Mouse (Mus musculus) neural tube, embryonic 13.5 days (tissue): ENCODE results near the gene Foxq1. TPM values are rescaled to one million over a fixed set of nuclear protein-coding genes. Genes with fewer than 3 reads are reported as not detected.

Source experiments
- ATAC-seq: fragments of 200-750 bp; cut with Nextera tagmentation; 2 replicates; pipeline ENCODE4 v1.8.0; 2017; ENCODE audit warnings: low read depth, mild to moderate bottlenecking, moderate TSS enrichment, moderate library complexity
- H3K27ac ChIP-seq: fragments of 300-500 bp; sonication (generic); replicated peaks from 2 replicates; pipeline ENCODE4 v1.5.1; 2015; ENCODE audit warnings: moderate library complexity, mild to moderate bottlenecking, inconsistent platforms
- H3K27me3 ChIP-seq: fragments of 300-500 bp; sonication (generic); 2 replicates; pipeline ENCODE4 v1.6.1; 2015; ENCODE audit warnings: mild to moderate bottlenecking, inconsistent platforms
- H3K36me3 ChIP-seq: fragments of 300-500 bp; sonication (generic); 2 replicates; pipeline ENCODE4 v1.6.1; 2015; ENCODE audit warnings: mild to moderate bottlenecking, inconsistent platforms
- H3K4me1 ChIP-seq: fragments of 300-500 bp; sonication (generic); replicated peaks from 2 replicates; pipeline ENCODE4 v1.6.1; 2015; ENCODE audit warnings: inconsistent platforms
- H3K4me2 ChIP-seq: fragments of 300-500 bp; sonication (generic); 2 replicates; pipeline ENCODE4 v1.6.1; 2015; ENCODE audit warnings: inconsistent platforms, mild to moderate bottlenecking, moderate library complexity
- H3K4me3 ChIP-seq: fragments of 300-500 bp; sonication (generic); 2 replicates; pipeline ENCODE4 v1.5.1; 2015; ENCODE audit warnings: mild to moderate bottlenecking, inconsistent platforms
- H3K9ac ChIP-seq: fragments of 300-500 bp; sonication (generic); 2 replicates; pipeline ENCODE4 v1.6.1; 2015; ENCODE audit warnings: moderate library complexity, mild to moderate bottlenecking, inconsistent platforms
- H3K9me3 ChIP-seq: fragments of 300-500 bp; sonication (generic); 2 replicates; pipeline ENCODE4 v1.6.1; 2016; ENCODE audit warnings: inconsistent platforms
- WGBS: fragments of 180-500 bp; shearing (Covaris S2); methylation state at CpG from one replicate; pipeline ENCODE4 v1.1.7; 2015; 5-methylcytosine and 5-hydroxymethylcytosine counted together
- polyA plus RNA-seq: library from polyadenylated mRNA; unstranded; fragments of >200 nt; fragmentation: Nextera tagmentation; extraction: Ambion mirVana; gene quantifications from 2 replicates; pipeline ENCODE4 v1.2.1, GENCODE M21; 2015

Gene Foxq1
- 2.3 and 2.5 TPM in 2 replicates for polyA plus RNA-seq

- 78% methylated on average over 4 of the region's 4 CpGs for WGBS
- Histone ChIP-seq H3K4me2 (no peak within 1 kb of the TSS), H3K4me3 (no peak within 1 kb of the TSS), H3K27me3 (peaks cover 78% of the 10 kb centered on the region), H3K36me3 (no peaks in the 10 kb centered on the region), H3K27ac (no peak within 1 kb of the TSS), H3K4me1 (peaks cover 31% of the 10 kb centered on the region), H3K9me3 (no peaks in the 10 kb centered on the region), H3K9ac (no peak within 1 kb of the TSS)
- ATAC-seq = no peak
Observed at GRCm38 (mm10) chr13:31555834-31556233, at the start of gene Foxq1. Gene Foxq1, plus strand, starts transcription at chr13:31556134.

GRCm38 (mm10) chr13:31506494-31507167, 49.3 kb upstream of the Foxq1 start:
- no peaks in the 10 kb centered on the region for H3K9me3 ChIP-seq
- no peaks in the 10 kb centered on the region for H3K36me3 ChIP-seq
- no peak overlapping the region for H3K27ac ChIP-seq
- 76% methylated on average over 8 of the region's 8 CpGs for WGBS
- no peak overlapping the region for H3K4me3 ChIP-seq
- no peaks in the 10 kb centered on the region for H3K4me1 ChIP-seq
- no peak overlapping the region for H3K9ac ChIP-seq
- H3K27me3 ChIP-seq = no peaks in the 10 kb centered on the region
- no peak for ATAC-seq
- H3K4me2 ChIP-seq = no peak overlapping the region

- Histone ChIP-seq H3K4me1 (no peaks in the 10 kb centered on the region), H3K4me2 (no peak overlapping the region)
Observed at GRCm38 (mm10) chr13:31515261-31515660, 40.7 kb upstream of the Foxq1 start.

GRCm38 (mm10) chr13:31518411-31518886, 37.5 kb upstream of the Foxq1 start:
- Histone ChIP-seq H3K9ac (no peak overlapping the region), H3K4me3 (no peak overlapping the region), H3K27ac (no peak overlapping the region), H3K27me3 (no peaks in the 10 kb centered on the region), H3K36me3 (no peaks in the 10 kb centered on the region), H3K4me2 (no peak overlapping the region), H3K9me3 (no peaks in the 10 kb centered on the region), H3K4me1 (no peaks in the 10 kb centered on the region)
- 56% methylated on average over 10 of the region's 10 CpGs for WGBS
- ATAC-seq = no peak

More at GRCm38 (mm10) chr13:31515261-31515660, 40.7 kb upstream of the Foxq1 start:
- Histone ChIP-seq H3K9me3 (no peaks in the 10 kb centered on the region), H3K27me3 (no peaks in the 10 kb centered on the region), H3K27ac (no peak overlapping the region), H3K36me3 (no peaks in the 10 kb centered on the region), H3K9ac (no peak overlapping the region), H3K4me3 (no peak overlapping the region)
- no peak for ATAC-seq
- WGBS = 90% methylated on average over 7 of the region's 7 CpGs

GRCm38 (mm10) chr13:31518971-31519370, 37.0 kb upstream of the Foxq1 start:
- H3K4me2 ChIP-seq = no peak overlapping the region
- WGBS = 89% methylated on average over 9 of the region's 9 CpGs
- no peaks in the 10 kb centered on the region for H3K4me1 ChIP-seq
- no peak overlapping the region for H3K27ac ChIP-seq
- H3K9me3 ChIP-seq = no peaks in the 10 kb centered on the region
- H3K9ac ChIP-seq = no peak overlapping the region
- ATAC-seq = no peak
- no peaks in the 10 kb centered on the region for H3K36me3 ChIP-seq
- H3K27me3 ChIP-seq = no peaks in the 10 kb centered on the region
- H3K4me3 ChIP-seq = no peak overlapping the region

GRCm38 (mm10) chr13:31524976-31525375, 31.0 kb upstream of the Foxq1 start:
- no peak for ATAC-seq
- Histone ChIP-seq H3K4me2 (no peak overlapping the region), H3K27ac (no peak overlapping the region), H3K9me3 (no peaks in the 10 kb centered on the region), H3K36me3 (no peaks in the 10 kb centered on the region), H3K9ac (no peak overlapping the region), H3K27me3 (peaks cover 25% of the 10 kb centered on the region), H3K4me1 (no peaks in the 10 kb centered on the region), H3K4me3 (no peak overlapping the region)
- WGBS = 88% methylated on average over 4 of the region's 4 CpGs

GRCm38 (mm10) chr13:31531186-31531585, 24.7 kb upstream of the Foxq1 start:
- 80% methylated on average over 5 of the region's 5 CpGs for WGBS
- Histone ChIP-seq H3K4me2 (no peak overlapping the region), H3K9ac (no peak overlapping the region), H3K4me3 (no peak overlapping the region), H3K36me3 (no peaks in the 10 kb centered on the region), H3K4me1 (peaks cover 8% of the 10 kb centered on the region; the same call in 1 of the 2 replicates), H3K27ac (no peak overlapping the region), H3K27me3 (peaks cover 71% of the 10 kb centered on the region), H3K9me3 (no peaks in the 10 kb centered on the region)
- ATAC-seq = no peak

- ATAC-seq = no peak
- Histone ChIP-seq H3K4me3 (no peak overlapping the region), H3K36me3 (no peaks in the 10 kb centered on the region), H3K4me2 (no peak overlapping the region), H3K4me1 (peaks cover 8% of the 10 kb centered on the region; the same call in 1 of the 2 replicates), H3K9me3 (no peaks in the 10 kb centered on the region), H3K27me3 (peaks cover 71% of the 10 kb centered on the region), H3K27ac (no peak overlapping the region), H3K9ac (no peak overlapping the region)
- 4% methylated on average over 8 of the region's 8 CpGs for WGBS
Observed at GRCm38 (mm10) chr13:31531651-31532061, 24.3 kb upstream of the Foxq1 start.

- H3K36me3 ChIP-seq = no peaks in the 10 kb centered on the region
- H3K4me2 ChIP-seq = no peak overlapping the region
- no peak overlapping the region for H3K9ac ChIP-seq
- H3K9me3 ChIP-seq = no peaks in the 10 kb centered on the region
- 94% methylated on average over 4 of the region's 4 CpGs for WGBS
- peaks cover 8% of the 10 kb centered on the region; the same call in 1 of the 2 replicates for H3K4me1 ChIP-seq
- H3K27me3 ChIP-seq = peaks cover 56% of the 10 kb centered on the region
- H3K4me3 ChIP-seq = no peak overlapping the region
- no peak overlapping the region for H3K27ac ChIP-seq
- ATAC-seq = no peak
Observed at GRCm38 (mm10) chr13:31534726-31535125, 21.2 kb upstream of the Foxq1 start.

- no peak overlapping the region for H3K4me2 ChIP-seq
- no peak overlapping the region for H3K27ac ChIP-seq
- ATAC-seq = no peak
- H3K4me1 ChIP-seq = no peaks in the 10 kb centered on the region
- WGBS = 92% methylated on average over 5 of the region's 5 CpGs
- no peak overlapping the region for H3K4me3 ChIP-seq
- no peaks in the 10 kb centered on the region for H3K36me3 ChIP-seq
- no peaks in the 10 kb centered on the region for H3K9me3 ChIP-seq
- 0 out of 2 replicates have a peak, but pooled peaks cover 4% of the 10 kb centered on the region for H3K27me3 ChIP-seq
- H3K9ac ChIP-seq = no peak overlapping the region
Observed at GRCm38 (mm10) chr13:31543021-31543420, 12.9 kb upstream of the Foxq1 start.

- no peak overlapping the region for H3K4me2 ChIP-seq
- no peaks in the 10 kb centered on the region for H3K36me3 ChIP-seq
- no peak overlapping the region for H3K4me3 ChIP-seq
- H3K27me3 ChIP-seq = no peaks in the 10 kb centered on the region
- H3K27ac ChIP-seq = no peak overlapping the region
- ATAC-seq = no peak
- WGBS = 89% methylated on average over 2 of the region's 2 CpGs
- H3K9me3 ChIP-seq = no peaks in the 10 kb centered on the region
- H3K9ac ChIP-seq = no peak overlapping the region
- H3K4me1 ChIP-seq = no peaks in the 10 kb centered on the region
Observed at GRCm38 (mm10) chr13:31546784-31547183, 9.2 kb upstream of the Foxq1 start.

- no peaks in the 10 kb centered on the region for H3K36me3 ChIP-seq
- WGBS = 89% methylated on average over 3 of the region's 3 CpGs
- H3K9me3 ChIP-seq = no peaks in the 10 kb centered on the region
- no peaks in the 10 kb centered on the region for H3K4me1 ChIP-seq
- no peak overlapping the region for H3K4me3 ChIP-seq
- ATAC-seq = no peak
- no peak overlapping the region for H3K27ac ChIP-seq
- H3K27me3 ChIP-seq = no peaks in the 10 kb centered on the region
- no peak overlapping the region for H3K4me2 ChIP-seq
- H3K9ac ChIP-seq = no peak overlapping the region
Observed at GRCm38 (mm10) chr13:31547204-31547603, 8.7 kb upstream of the Foxq1 start.

- H3K9ac ChIP-seq = no peak overlapping the region
- H3K27me3 ChIP-seq = no peaks in the 10 kb centered on the region
- no peak overlapping the region for H3K4me2 ChIP-seq
- no peaks in the 10 kb centered on the region for H3K9me3 ChIP-seq
- H3K27ac ChIP-seq = no peak overlapping the region
- no peaks in the 10 kb centered on the region for H3K4me1 ChIP-seq
- no peaks in the 10 kb centered on the region for H3K36me3 ChIP-seq
- 92% methylated on average over 9 of the region's 9 CpGs for WGBS
- no peak overlapping the region for H3K4me3 ChIP-seq
- ATAC-seq = no peak
Observed at GRCm38 (mm10) chr13:31547610-31548009, 8.3 kb upstream of the Foxq1 start.
